Mouse (Mus musculus) layer of hippocampus, postnatal 25 days (tissue): ENCODE results near the gene Icam2. TPM values are rescaled to one million over a fixed set of nuclear protein-coding genes. Genes with fewer than 3 reads are reported as not detected.

Experiments used
- DNase-seq, 2 experiments: peaks; one replicate each; pipeline ENCODE4 v3.0.0; 2022; ENCODE audit warnings: mixed read lengths in 2 of 2, low spot score in 1 of 2; ENCODE audit errors: extremely low spot score in 1 of 2
- total RNA-seq, 2 experiments: library from RNA; stranded (reverse); gene quantifications; 2 replicates each; pipeline ENCODE4 v1.2.3; 2021

Icam2 gene
- total RNA-seq, 2 experiments from 2014 or later: 2.8 to 3.3 TPM

GRCm38 (mm10) chr11:106392597-106393330 is 4.9 kb upstream of the Icam2 start:
- DNase-seq: no peak

DNA sequence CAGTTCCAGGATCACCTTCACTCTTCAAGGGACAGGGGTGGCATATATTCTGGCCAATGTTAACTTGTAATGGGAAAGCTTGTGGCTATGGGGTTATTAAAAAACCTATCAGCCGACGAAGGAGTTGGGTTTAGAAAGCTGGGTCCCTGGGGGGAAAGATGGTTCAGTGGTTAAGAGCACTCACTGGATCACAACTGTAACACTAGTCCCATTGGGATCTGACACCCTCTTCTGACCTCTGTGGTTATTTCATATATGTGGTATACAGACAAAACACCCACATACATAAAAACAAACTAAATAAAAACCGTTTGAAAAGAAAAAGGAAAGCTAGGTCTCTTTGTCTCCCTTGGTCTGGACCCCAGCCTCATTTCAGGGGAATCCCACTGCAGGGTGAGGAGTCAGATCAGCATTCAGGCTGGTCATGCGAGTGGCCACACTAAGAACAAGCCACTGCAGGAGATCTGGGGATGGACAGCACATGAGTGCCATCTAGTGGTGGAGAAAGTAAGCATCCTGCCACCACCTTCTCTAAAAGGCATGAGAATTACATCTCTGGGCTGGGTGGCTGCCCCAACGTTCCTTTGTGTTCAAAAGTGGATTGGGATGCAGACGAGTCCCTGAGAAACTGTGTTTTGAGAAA is 3.8 kb upstream of the Icam2 start:
- peak; percentile 36 to 64 for DNase-seq

DNA sequence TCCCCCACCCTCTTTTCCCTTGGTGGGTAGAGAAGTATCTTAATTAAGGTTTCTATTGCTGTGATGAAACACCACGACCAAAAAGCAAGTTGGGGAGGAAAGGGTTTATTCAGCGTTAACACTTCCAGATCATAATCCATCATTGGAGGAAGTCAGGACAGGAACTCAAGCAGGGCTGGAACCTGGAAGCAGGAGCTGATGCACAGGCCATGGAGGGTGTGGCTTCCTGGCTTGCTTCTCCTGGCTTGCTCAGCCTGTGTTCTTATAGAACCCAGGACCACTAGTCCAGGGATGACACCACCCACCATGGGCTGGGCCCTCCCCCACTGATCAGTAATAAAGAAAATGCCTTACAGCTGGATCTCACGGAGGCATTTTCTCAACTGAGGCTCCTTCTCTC is 2.9 kb upstream of the Icam2 start:
- no peak for DNase-seq

- no peak for DNase-seq
Observed at GRCm38 (mm10) chr11:106389611-106390010, 1.7 kb upstream of the Icam2 start.

DNA sequence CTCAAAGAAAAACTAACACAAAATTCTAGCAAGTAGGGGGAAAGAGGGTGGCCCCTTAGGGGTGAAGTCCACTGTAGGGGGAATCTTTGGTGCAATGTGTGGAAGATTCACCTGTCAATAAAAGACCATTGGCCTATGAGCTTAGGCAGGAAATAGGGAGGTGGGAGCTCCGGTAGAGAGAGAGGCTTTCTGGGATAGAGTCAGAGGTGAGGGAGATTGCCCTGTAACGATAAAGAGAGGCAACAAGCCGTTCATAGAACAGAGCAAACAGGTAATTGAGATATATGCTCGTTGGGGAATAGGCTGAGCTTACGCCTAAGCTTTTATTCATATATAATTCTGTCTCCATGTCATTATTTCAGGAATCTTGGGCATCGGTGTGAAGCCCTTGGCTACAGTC is 855 bp downstream of the Icam2 start:
- DNase-seq: no peak

DNA sequence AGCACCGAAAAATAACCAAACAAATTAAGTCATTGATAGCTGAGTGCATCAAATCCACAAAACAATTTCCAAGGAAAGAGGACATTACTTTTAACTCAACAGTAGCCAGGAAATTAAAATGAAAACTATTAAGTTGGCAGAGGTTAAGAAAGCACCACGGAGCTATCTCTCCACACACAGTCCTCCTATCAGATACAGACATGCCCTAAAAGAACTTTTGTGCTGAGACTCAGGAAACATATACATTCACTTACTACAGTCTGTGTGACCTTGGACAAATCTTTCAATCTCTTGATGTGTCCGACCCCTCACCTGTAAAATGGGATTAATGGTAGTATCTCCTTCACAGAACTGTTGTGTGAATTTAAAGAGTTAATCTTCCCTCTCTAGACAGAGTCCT is 1.5 kb downstream of the Icam2 start:
- no peak for DNase-seq

DNA sequence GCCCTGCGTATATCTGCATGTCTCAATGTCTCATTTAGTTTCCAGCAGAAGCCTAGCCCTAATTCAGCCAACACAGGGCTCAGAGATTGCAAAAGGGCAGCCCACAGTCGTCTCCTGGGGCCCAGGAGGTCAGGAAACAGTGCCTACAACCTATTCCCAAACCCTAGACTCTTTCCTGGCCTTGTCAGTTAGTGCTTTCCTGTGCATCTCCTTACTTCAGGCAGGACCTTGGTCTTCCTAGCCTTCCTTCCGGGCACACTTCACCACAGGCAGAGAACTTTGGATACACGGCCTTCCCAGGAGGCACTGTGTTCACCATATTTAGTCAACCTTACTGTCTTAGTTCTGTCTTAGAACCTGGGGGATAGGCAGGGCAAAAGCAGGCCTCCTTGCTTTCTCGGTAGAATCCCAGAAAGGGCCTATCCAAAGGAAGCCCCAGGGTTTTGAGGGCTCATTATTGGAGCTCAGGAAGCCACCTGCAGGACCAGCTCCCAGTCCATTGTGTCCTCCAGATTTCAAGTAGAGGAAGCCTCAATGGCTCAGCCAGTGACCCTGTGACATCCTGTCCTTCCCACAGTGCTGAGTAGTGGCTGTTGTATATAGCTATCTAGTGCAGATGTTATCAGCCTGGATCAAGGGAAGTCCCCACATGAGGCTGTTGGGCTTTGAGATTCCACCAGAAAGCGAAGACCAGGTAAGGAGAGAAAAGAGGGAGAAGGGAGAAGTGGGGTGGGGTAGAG is 4.7 kb downstream of the Icam2 start:
- no peak for DNase-seq

DNA sequence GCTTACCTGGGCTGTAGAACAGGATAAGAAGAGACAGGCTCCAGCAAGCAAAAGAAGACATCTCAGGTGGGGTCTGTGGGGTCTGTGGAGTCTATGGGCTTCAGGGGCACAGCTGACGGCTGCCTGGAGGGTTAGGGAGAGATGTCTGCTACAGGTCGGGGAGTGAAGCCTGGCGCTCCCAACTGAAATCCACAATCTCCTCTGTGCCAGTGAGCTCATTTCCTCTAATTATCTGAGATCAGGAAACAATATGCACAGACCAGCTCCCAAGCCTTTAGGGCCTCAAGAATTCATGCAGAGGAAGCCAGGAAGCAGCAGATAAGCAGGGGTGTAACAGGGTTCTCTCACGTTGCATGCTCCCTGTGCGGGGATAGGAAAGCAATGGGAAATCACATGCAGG is 5.5 kb downstream of the Icam2 start:
- DNase-seq: no peak

DNA sequence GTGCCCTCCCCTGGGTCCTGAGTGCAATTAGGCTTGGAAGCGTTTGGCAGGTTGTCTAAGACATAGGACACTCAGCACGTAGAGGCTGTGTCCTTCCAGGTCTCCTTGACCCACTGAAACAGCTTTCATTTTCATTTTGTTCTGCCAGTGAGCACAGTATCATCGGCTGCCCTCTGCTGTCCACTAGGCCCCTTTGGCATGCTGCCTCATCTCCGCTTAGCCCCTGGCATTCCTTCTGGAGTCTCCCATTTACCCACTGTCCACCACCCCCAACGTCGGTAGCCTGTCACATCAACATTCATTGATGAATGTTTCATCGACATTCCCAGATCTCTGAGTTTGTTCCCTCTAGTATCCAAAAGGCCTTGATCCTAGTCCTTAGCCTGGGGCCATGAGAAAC is 6.0 kb downstream of the Icam2 start:
- no peak for DNase-seq

- DNase-seq: no peak
Observed at GRCm38 (mm10) chr11:106381011-106381410, 6.9 kb downstream of the Icam2 start.

- DNase-seq: no peak
Observed at GRCm38 (mm10) chr11:106374979-106375378, 12.9 kb downstream of the Icam2 start.

DNA sequence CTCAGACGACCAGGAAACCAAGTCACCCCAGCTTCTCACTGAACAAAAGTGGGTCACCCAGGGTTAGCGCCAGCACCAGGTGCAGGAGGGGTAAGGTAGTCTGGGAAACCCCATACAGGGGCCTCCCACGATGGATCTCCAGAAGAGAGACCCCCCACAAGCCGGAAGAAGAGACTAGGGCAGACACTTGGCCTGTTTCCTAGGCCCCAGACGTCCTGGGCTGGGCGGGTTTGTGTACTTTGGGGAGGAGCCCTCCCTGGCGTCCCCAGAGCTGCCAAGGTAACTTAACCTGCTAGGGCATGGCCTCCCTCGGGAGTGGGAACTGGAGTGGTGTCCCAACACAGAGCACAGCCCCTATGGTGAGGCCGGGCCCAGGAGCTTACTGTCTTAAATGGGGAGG is 13.3 kb downstream of the Icam2 start:
- no peak for DNase-seq

DNA sequence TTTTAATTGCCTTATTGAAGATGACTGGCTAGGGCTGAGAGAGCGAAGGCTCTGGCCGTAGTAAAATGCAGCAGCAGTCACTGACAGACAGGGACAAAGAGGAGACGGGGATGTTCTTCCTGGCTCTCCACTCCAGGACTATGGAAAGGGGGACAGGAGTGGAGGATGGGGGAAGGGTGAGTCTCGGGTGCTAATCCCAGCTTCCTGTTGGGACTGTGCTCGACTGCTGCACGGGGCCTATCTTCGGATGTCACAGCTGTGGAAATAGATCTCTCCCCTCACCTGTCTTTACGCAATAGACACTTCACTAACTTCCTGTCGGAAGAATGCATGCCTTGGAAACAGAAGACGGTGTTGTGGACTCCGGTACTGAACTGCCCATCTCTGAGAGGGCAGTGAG is 13.9 kb downstream of the Icam2 start:
- DNase-seq: no peak

DNA sequence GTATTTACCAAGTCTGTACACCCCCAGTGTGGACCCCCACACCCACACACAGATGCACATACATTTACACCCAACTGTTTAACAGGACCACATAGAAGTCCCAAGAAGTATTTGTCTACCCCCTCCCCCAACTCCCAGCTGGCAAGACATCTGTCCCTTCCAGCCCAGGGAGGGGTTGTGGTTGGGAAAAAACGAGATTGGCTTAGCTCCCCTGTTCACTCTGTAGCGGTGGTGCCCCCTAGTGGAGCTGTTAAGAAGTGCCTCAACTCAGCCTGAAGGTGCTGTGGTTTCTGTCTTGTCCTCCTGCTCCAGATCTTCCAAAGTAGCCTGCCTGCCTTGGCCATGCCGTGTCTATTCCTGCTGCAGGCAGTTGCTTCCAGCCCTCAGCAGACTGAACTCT is 21.6 kb downstream of the Icam2 start:
- DNase-seq: peak; percentile 69 to 94

DNA sequence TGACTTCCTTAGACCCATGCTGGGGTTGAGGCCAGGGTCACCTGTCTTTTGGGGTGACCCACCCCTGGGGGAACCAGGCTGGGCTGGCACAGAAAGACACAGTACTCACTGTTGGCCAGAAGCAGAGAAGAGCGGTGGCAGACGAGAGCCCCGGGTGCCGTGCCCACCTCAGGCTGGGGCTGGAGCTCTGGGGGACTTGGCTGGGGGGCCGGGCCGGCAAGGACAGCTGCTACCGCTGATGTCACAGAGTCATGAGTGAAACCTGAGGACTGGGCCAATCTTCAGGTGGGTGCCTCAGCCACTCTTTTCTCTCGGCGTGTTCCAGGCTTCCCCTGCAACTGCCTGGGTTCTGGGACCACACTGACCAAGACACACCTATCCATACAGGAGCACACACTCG is 22.5 kb downstream of the Icam2 start, which contains the start of gene Prr29:
TSS of gene Prr29 (plus strand) at position 107 of the 400 bp plus-strand sequence.
- no peak for DNase-seq

- peak in 1 of 2 experiments; percentile 8 for DNase-seq
Observed at GRCm38 (mm10) chr11:106364712-106365111, 23.2 kb downstream of the Icam2 start.

DNA sequence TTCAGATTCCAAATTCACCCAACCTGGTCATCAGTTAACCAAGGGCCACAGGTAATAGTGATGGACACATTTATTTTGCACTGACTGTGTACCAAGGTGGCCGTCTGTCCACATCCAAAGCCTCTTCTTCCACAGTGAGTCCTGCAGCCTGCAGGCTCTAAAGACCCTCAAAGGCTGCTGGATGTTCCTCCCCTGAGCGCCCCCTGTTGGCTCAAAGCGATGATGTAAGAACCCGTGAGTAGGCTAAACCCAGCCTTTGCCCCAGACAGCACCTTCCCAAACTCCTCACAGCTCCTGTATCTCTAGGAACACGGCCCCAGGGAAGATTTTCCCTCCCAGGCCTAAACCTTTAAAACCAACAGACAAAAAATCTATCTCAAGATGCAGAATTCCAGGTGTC is 28.5 kb downstream of the Icam2 start:
- no peak for DNase-seq

GRCm38 (mm10) chr11:106355382-106356128 is 32.3 kb downstream of the Icam2 start:
- no peak for DNase-seq

GRCm38 (mm10) chr11:106354181-106354580 is 33.7 kb downstream of the Icam2 start:
- DNase-seq: no peak

GRCm38 (mm10) chr11:106353188-106353587 is 34.7 kb downstream of the Icam2 start, which contains the start of gene Scn4a:
Gene Scn4a (minus strand): TSS chr11:106353288.
- no peak for DNase-seq

DNA sequence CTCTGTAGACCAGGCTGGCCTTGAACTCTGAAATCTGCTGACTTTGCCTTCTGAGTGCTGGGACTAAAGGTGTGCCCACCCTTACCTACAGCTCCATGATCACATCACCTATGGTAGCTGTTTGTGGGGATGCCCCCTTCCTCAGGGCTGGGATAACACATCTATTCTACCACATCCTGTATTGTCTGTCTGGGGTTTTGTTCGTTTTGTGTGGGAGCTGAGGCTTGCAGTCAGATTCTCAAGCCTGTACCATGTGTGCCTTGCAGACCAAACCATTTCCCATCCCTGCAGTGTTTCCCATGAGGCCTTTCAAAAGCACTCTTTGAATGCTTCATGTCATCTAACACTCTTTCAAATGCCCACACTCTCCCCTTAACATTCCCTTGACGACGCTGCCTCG is 35.9 kb downstream of the Icam2 start:
- DNase-seq: no peak
